Mouse (Mus musculus): Measurements from ENCODE around the gene Enpep.

The Enpep gene

GRCm38 (mm10) chr3:129332586-129332985 is at the start of gene Enpep:
Gene Enpep (minus strand): TSS chr3:129332720.
- no peak for DNase-seq

- DNase-seq, result no peak
Observed at GRCm38 (mm10) chr3:129379109-129379508, 46.6 kb upstream of the Enpep start.

- DNase-seq, result no peak
Observed at GRCm38 (mm10) chr3:129375087-129375486, 42.6 kb upstream of the Enpep start.

- no peak for DNase-seq
Observed at GRCm38 (mm10) chr3:129373108-129373507, 40.6 kb upstream of the Enpep start.

GRCm38 (mm10) chr3:129369491-129369890 is 37.0 kb upstream of the Enpep start:
- DNase-seq, result no peak

- no peak for DNase-seq
Observed at GRCm38 (mm10) chr3:129365919-129366318, 33.4 kb upstream of the Enpep start.

GRCm38 (mm10) chr3:129364818-129365390 is 32.4 kb upstream of the Enpep start:
- no peak for DNase-seq

GRCm38 (mm10) chr3:129363426-129363825 is 30.9 kb upstream of the Enpep start:
- no peak for DNase-seq

GRCm38 (mm10) chr3:129358115-129358514 is 25.6 kb upstream of the Enpep start:
- DNase-seq, result no peak

GRCm38 (mm10) chr3:129353901-129354300 is 21.4 kb upstream of the Enpep start:
- DNase-seq, result no peak

GRCm38 (mm10) chr3:129351320-129351877 is 18.9 kb upstream of the Enpep start:
- DNase-seq, result no peak

GRCm38 (mm10) chr3:129347277-129347676 is 14.8 kb upstream of the Enpep start:
- DNase-seq, result no peak

GRCm38 (mm10) chr3:129342767-129343166 is 10.2 kb upstream of the Enpep start:
- no peak for DNase-seq

GRCm38 (mm10) chr3:129341066-129341465 is 8.5 kb upstream of the Enpep start:
- no peak for DNase-seq

GRCm38 (mm10) chr3:129338296-129339091 is 6.0 kb upstream of the Enpep start:
- no peak for DNase-seq

- no peak for DNase-seq
Observed at GRCm38 (mm10) chr3:129332142-129332541, 378 bp downstream of the Enpep start.

- no peak for DNase-seq
Observed at GRCm38 (mm10) chr3:129331427-129331826, 1.1 kb downstream of the Enpep start.

GRCm38 (mm10) chr3:129328056-129328455 is 4.5 kb downstream of the Enpep start:
- DNase-seq, result no peak

GRCm38 (mm10) chr3:129321585-129321984 is 10.9 kb downstream of the Enpep start:
- no peak for DNase-seq

- DNase-seq, result no peak
Observed at GRCm38 (mm10) chr3:129317032-129317729, 15.3 kb downstream of the Enpep start.

- DNase-seq, result peak; percentile 7 to 12
Observed at GRCm38 (mm10) chr3:129313671-129314415, 18.7 kb downstream of the Enpep start.

- DNase-seq, result no peak
Observed at GRCm38 (mm10) chr3:129313221-129313620, 19.3 kb downstream of the Enpep start.

GRCm38 (mm10) chr3:129312511-129312910 is 20.0 kb downstream of the Enpep start:
- DNase-seq, result no peak
